Mouse (Mus musculus) adrenal gland, adult (tissue): Measurements from ENCODE around the gene Acot11.
A peak's percentile ranks its signal among the peaks of the same experiment; 100 is the strongest.
"Not testable (repeated sequence)": the region's sequence is repeated elsewhere in the genome, so short reads cannot be mapped to it uniquely, and the experiment has no call there.

ENCODE experiments used
- DNase-seq, 2 experiments: peaks; one replicate each; pipeline ENCODE4 v3.0.0; 2022 to 2023; ENCODE audit warnings: low spot score in 1 of 2; ENCODE audit not compliant: inconsistent age in 2 of 2

Acot11 gene

GRCm38 (mm10) chr4:106780045-106780444 is 24.8 kb downstream of the Acot11 start:
- no peak for DNase-seq

GRCm38 (mm10) chr4:106778116-106778788 is 26.5 kb downstream of the Acot11 start:
- peak; percentile 96 to 97 for DNase-seq

GRCm38 (mm10) chr4:106776998-106777397 is 27.8 kb downstream of the Acot11 start:
- DNase-seq = no peak

GRCm38 (mm10) chr4:106775767-106776166 is 29.0 kb downstream of the Acot11 start:
- not testable (repeated sequence) for DNase-seq

GRCm38 (mm10) chr4:106772558-106772957 is 32.2 kb downstream of the Acot11 start:
- DNase-seq = no peak

GRCm38 (mm10) chr4:106769306-106769705 is 35.5 kb downstream of the Acot11 start:
- DNase-seq = no peak

GRCm38 (mm10) chr4:106764166-106764565 is 40.6 kb downstream of the Acot11 start:
- peak in 1 of 2 experiments; percentile 49 for DNase-seq

- DNase-seq = no peak
These were observed 53.1 kb downstream of the Acot11 start for GRCm38 (mm10) chr4:106751726-106752125.

- peak; percentile 82 to 85 for DNase-seq
These were observed 55.1 kb downstream of the Acot11 start for GRCm38 (mm10) chr4:106749699-106750098.

- peak in 1 of 2 experiments; percentile 40 for DNase-seq
These were observed 57.7 kb downstream of the Acot11 start for GRCm38 (mm10) chr4:106747001-106747580.

GRCm38 (mm10) chr4:106745862-106746261 is 58.9 kb downstream of the Acot11 start:
- no peak for DNase-seq

- DNase-seq = no peak
These were observed 66.9 kb downstream of the Acot11 start for GRCm38 (mm10) chr4:106737904-106738303.

GRCm38 (mm10) chr4:106736884-106737283 is 67.9 kb downstream of the Acot11 start:
- not testable (repeated sequence) for DNase-seq

- no peak for DNase-seq
These were observed 71.2 kb downstream of the Acot11 start, which contains the start of gene Fam151a for GRCm38 (mm10) chr4:106733636-106734035. Gene Fam151a, plus strand, starts transcription at chr4:106733889.

- no peak for DNase-seq
These were observed 74.0 kb downstream of the Acot11 start, which contains the start of gene Mroh7 for GRCm38 (mm10) chr4:106730814-106731213. Gene Mroh7, minus strand, starts transcription at chr4:106730925.

- peak in 1 of 2 experiments; percentile 45 for DNase-seq
These were observed 84.2 kb downstream of the Acot11 start for GRCm38 (mm10) chr4:106720631-106721030.

GRCm38 (mm10) chr4:106713622-106714021 is 91.2 kb downstream of the Acot11 start:
- no peak for DNase-seq

GRCm38 (mm10) chr4:106708408-106708807 is 96.4 kb downstream of the Acot11 start:
- peak; percentile 79 to 91 for DNase-seq

GRCm38 (mm10) chr4:106707957-106708356 is 96.8 kb downstream of the Acot11 start:
- peak; percentile 52 to 83 for DNase-seq

GRCm38 (mm10) chr4:106705096-106705665 is 99.6 kb downstream of the Acot11 start:
- no peak for DNase-seq

- DNase-seq = no peak
These were observed 100.4 kb downstream of the Acot11 start for GRCm38 (mm10) chr4:106704416-106704815.

- DNase-seq = no peak
These were observed 100.8 kb downstream of the Acot11 start for GRCm38 (mm10) chr4:106703956-106704355.
